7 mouse cellular contexts compared by ENCODE assay signal in the genomic region with DNA sequence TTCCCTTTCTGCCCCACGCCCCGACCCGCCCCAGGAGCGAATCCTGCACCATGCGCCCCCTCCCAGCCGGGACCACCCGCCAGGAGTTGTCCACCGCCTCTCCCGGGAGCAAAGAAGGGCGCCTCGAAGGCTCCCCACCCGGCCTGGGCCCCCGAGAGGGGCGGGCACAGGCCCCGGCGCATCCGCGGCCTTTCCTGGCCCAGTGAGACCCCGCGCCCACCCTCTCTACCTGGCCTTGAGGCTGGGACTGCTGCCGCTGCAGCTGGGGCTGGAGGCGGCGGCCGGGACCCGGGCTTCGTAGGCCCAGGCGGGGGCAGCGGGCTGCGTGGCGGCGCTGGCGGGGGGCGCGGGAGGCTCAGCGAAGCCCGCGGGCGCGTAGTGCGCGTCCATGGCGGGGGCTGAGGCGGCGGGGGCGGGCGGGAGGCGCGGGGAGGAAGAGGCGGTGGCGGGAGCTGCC. TPM values are rescaled to one million over a fixed set of nuclear protein-coding genes. Genes with fewer than 3 reads are reported as not detected.
A peak's percentile ranks its signal among the peaks of the same experiment; 100 is the strongest.
DNase-seq lines count a peak whose midpoint lies in the region; ATAC-seq and TF ChIP-seq lines count a peak whose summit lies in the region.

TSS of gene Qser1 (minus strand) at position 390 of the 457 bp plus-strand sequence.

- ATAC-seq in hindbrain, embryonic 16.5 days = peak; percentile 71; the same call in 1 of the 2 replicates
- ATAC-seq in midbrain, embryonic 14.5 days (ENCODE audit: low FRiP score, low TSS enrichment) = peak; percentile 78

- intact Hi-C loops in gastrocnemius, adult 2 months (cut with DNase I) = no loop called here

- 1% methylated on average over 21 of the region's 50 CpGs for WGBS in hindbrain, embryonic 16.5 days
- under 1% methylated on average over 43 of the region's 50 CpGs for WGBS in midbrain, embryonic 14.5 days

- no peaks in the 10 kb centered on the region for H3K36me3 ChIP-seq in hindbrain, embryonic 16.5 days (ENCODE audit: control insufficient read depth, insufficient read depth, low read length)
- no peaks in the 10 kb centered on the region for H3K36me3 ChIP-seq in midbrain, embryonic 14.5 days (ENCODE audit: control insufficient read depth, insufficient read depth, low read length)

- DNase-seq in ovary, postnatal 10 days (ENCODE audit: low spot score) = peak; percentile 42
- DNase-seq in ovary, adult 18-20 months (ENCODE audit: low spot score) = no peak
- no peak for DNase-seq in brain, embryonic 14.5 days (ENCODE audit: low read depth)
- DNase-seq in gastrocnemius, adult 2 months = no peak
- DNase-seq in midbrain, embryonic 14.5 days = no peak
- no peak for DNase-seq in urinary bladder, postnatal 14 days (ENCODE audit: low spot score)

- peak within 1 kb of the TSS; percentile 85 for H3K9ac ChIP-seq in hindbrain, embryonic 16.5 days (ENCODE audit: low read depth, low read length)
- H3K9ac ChIP-seq in midbrain, embryonic 14.5 days (replicated peaks; ENCODE audit: low read length) = peak within 1 kb of the TSS; percentile 99

- H3K27me3 ChIP-seq in hindbrain, embryonic 16.5 days (replicated peaks; ENCODE audit: control insufficient read depth, insufficient read depth, low read length) = no peaks in the 10 kb centered on the region
- H3K27me3 ChIP-seq in midbrain, embryonic 14.5 days (ENCODE audit: control insufficient read depth, insufficient read depth, low read length) = no peaks in the 10 kb centered on the region

- TF ChIP-seq POLR2A in brain, embryonic 14.5 days (IDR thresholded peaks at IDR 0.05; ENCODE audit: borderline replicate concordance, extremely low read depth, insufficient read depth, insufficient read length, poor library complexity, severe bottlenecking) = no peak

- H3K4me3 ChIP-seq in gastrocnemius, adult 2 months = peak within 1 kb of the TSS; percentile 91
- H3K4me3 ChIP-seq in hindbrain, embryonic 16.5 days (ENCODE audit: low read length) = peak within 1 kb of the TSS; percentile 71
- H3K4me3 ChIP-seq in midbrain, embryonic 14.5 days (replicated peaks; ENCODE audit: low read depth, low read length) = peak within 1 kb of the TSS; percentile 95

- no peak for TF ChIP-seq CTCF in brain, embryonic 14.5 days (IDR thresholded peaks at IDR 0.05; ENCODE audit: borderline replicate concordance, extremely low read depth, insufficient read depth, insufficient read length)
- TF ChIP-seq CTCF in gastrocnemius, adult 2 months (IDR thresholded peaks at IDR 0.05) = no peak

- peak within 1 kb of the TSS; percentile 84 for H3K4me2 ChIP-seq in hindbrain, embryonic 16.5 days (ENCODE audit: low read length)
- H3K4me2 ChIP-seq in midbrain, embryonic 14.5 days (ENCODE audit: low read length) = peak within 1 kb of the TSS; percentile 66

- no peaks in the 10 kb centered on the region for H3K9me3 ChIP-seq in hindbrain, embryonic 16.5 days (ENCODE audit: control insufficient read depth, low read length)
- no peaks in the 10 kb centered on the region for H3K9me3 ChIP-seq in midbrain, embryonic 14.5 days (ENCODE audit: control insufficient read depth, low read length)

- peaks cover 18% of the 10 kb centered on the region for H3K4me1 ChIP-seq in hindbrain, embryonic 16.5 days (ENCODE audit: control insufficient read depth, insufficient read depth, low read depth, low read length)
- peaks cover 23% of the 10 kb centered on the region for H3K4me1 ChIP-seq in midbrain, embryonic 14.5 days (ENCODE audit: control insufficient read depth, insufficient read depth, low read length)

- peak within 1 kb of the TSS; percentile 95 for H3K27ac ChIP-seq in gastrocnemius, adult 2 months
- H3K27ac ChIP-seq in hindbrain, embryonic 16.5 days (ENCODE audit: low read depth, low read length) = peak within 1 kb of the TSS; percentile 92
- H3K27ac ChIP-seq in midbrain, embryonic 14.5 days (replicated peaks; ENCODE audit: low read depth, low read length) = peak within 1 kb of the TSS; percentile 96

RNA-seq across cellular contexts. Expression of gene Qser1, which starts in this region (rescaled TPM):
- 20.4 and 21.9 TPM in 2 replicates for polyA plus RNA-seq in brain, embryonic 14.5 days (2012; rRNA removed)
- total RNA-seq in gastrocnemius, adult 2 months (2021) = 10 to 100 TPM; 53.4 to 64.6 TPM
- 5.3 and 6.7 TPM in 2 replicates for polyA plus RNA-seq in hindbrain, embryonic 16.5 days (2015; fragmentation: Nextera tagmentation; extraction: Ambion mirVana)
- polyA plus RNA-seq in midbrain, embryonic 14.5 days (2014; fragmentation: Nextera tagmentation; extraction: Ambion mirVana) = 11.3 and 13.9 TPM in 2 replicates
